Mouse (Mus musculus) heart, embryonic 13.5 days (tissue): ENCODE data around the gene Hoxa13. TPM values are rescaled to one million over a fixed set of nuclear protein-coding genes. Genes with fewer than 3 reads are reported as not detected.

Experiments used
- ATAC-seq: fragments of 200-750 bp; cut with Nextera tagmentation; 2 replicates; pipeline ENCODE4 v1.8.0; 2017; ENCODE audit warnings: moderate TSS enrichment; ENCODE audit not compliant: insufficient number of reproducible peaks, low FRiP score, low TSS enrichment; ENCODE audit errors: extremely low read depth
- H3K27ac ChIP-seq: fragments of 300-500 bp; sonication (generic); replicated peaks from 2 replicates; pipeline ENCODE4 v1.5.1; 2015; ENCODE audit warnings: moderate library complexity, mild to moderate bottlenecking, inconsistent platforms
- H3K27me3 ChIP-seq: fragments of 300-500 bp; sonication (generic); replicated peaks from 2 replicates; pipeline ENCODE4 v1.6.1; 2015; ENCODE audit warnings: mild to moderate bottlenecking, inconsistent platforms
- H3K36me3 ChIP-seq: fragments of 300-500 bp; sonication (generic); 2 replicates; pipeline ENCODE4 v1.6.1; 2015; ENCODE audit warnings: mild to moderate bottlenecking, inconsistent platforms
- H3K4me1 ChIP-seq: fragments of 300-500 bp; sonication (generic); 2 replicates; pipeline ENCODE4 v1.6.1; 2015; ENCODE audit warnings: inconsistent platforms
- H3K4me2 ChIP-seq: fragments of 300-500 bp; sonication (generic); 2 replicates; pipeline ENCODE4 v1.6.1; 2015; ENCODE audit warnings: inconsistent platforms, mild to moderate bottlenecking, moderate library complexity
- H3K4me3 ChIP-seq: fragments of 300-500 bp; sonication (generic); 2 replicates; pipeline ENCODE4 v1.5.1; 2015; ENCODE audit warnings: moderate library complexity, mild to moderate bottlenecking, inconsistent platforms
- H3K9ac ChIP-seq: fragments of 300-500 bp; sonication (generic); 2 replicates; pipeline ENCODE4 v1.6.1; 2015; ENCODE audit warnings: inconsistent platforms, mild to moderate bottlenecking, moderate library complexity
- H3K9me3 ChIP-seq: fragments of 300-500 bp; sonication (generic); 2 replicates; pipeline ENCODE4 v1.6.1; 2016; ENCODE audit warnings: inconsistent platforms
- WGBS: fragments of 180-500 bp; shearing (Covaris S2); methylation state at CpG from one replicate; pipeline ENCODE4 v1.1.7; 2015; ENCODE audit warnings: mixed read lengths; 5-methylcytosine and 5-hydroxymethylcytosine counted together
- polyA plus RNA-seq: library from polyadenylated mRNA; unstranded; fragments of >200 nt; fragmentation: Nextera tagmentation; extraction: Ambion mirVana; gene quantifications from 2 replicates; pipeline ENCODE4 v1.2.1, GENCODE M21; 2015

Gene Hoxa13
- polyA plus RNA-seq, 1 experiment from 2014 or later = not detected

GRCm38 (mm10) chr6:52217895-52218642 lies 42.6 kb downstream of the Hoxa13 start:
- ATAC-seq = no peak
- peak overlapping the region; percentile 62; the same call in 1 of the 2 replicates for H3K4me2 ChIP-seq
- H3K4me1 ChIP-seq = peaks cover 22% of the 10 kb centered on the region
- H3K4me3 ChIP-seq = peak overlapping the region; percentile 43
- H3K27ac ChIP-seq = no peak overlapping the region
- WGBS = 5% methylated on average over 23 of the region's 23 CpGs
- peaks cover 100% of the 10 kb centered on the region for H3K27me3 ChIP-seq
- no peak overlapping the region for H3K9ac ChIP-seq
- H3K36me3 ChIP-seq = no peaks in the 10 kb centered on the region
- no peaks in the 10 kb centered on the region for H3K9me3 ChIP-seq

GRCm38 (mm10) chr6:52217459-52217768 lies 43.3 kb downstream of the Hoxa13 start:
- Histone ChIP-seq H3K9ac (no peak overlapping the region), H3K27me3 (peaks cover 100% of the 10 kb centered on the region), H3K36me3 (no peaks in the 10 kb centered on the region), H3K4me3 (peak overlapping the region; percentile 43), H3K9me3 (no peaks in the 10 kb centered on the region), H3K27ac (no peak overlapping the region), H3K4me1 (peaks cover 28% of the 10 kb centered on the region), H3K4me2 (peak overlapping the region; percentile 62)
- WGBS = under 1% methylated on average over 25 of the region's 25 CpGs
- ATAC-seq = no peak

GRCm38 (mm10) chr6:52216691-52217458 lies 43.8 kb downstream of the Hoxa13 start:
- Histone ChIP-seq H3K27me3 (peaks cover 100% of the 10 kb centered on the region), H3K4me1 (peaks cover 27% of the 10 kb centered on the region), H3K4me3 (peak overlapping the region; percentile 43), H3K9me3 (no peaks in the 10 kb centered on the region), H3K4me2 (peak overlapping the region; percentile 62), H3K36me3 (no peaks in the 10 kb centered on the region), H3K9ac (0 out of 2 replicates have a peak overlapping the region, but pooled peaks have one; percentile 38), H3K27ac (no peak overlapping the region)
- 2% methylated on average over 60 of the region's 60 CpGs for WGBS
- no peak for ATAC-seq

DNA sequence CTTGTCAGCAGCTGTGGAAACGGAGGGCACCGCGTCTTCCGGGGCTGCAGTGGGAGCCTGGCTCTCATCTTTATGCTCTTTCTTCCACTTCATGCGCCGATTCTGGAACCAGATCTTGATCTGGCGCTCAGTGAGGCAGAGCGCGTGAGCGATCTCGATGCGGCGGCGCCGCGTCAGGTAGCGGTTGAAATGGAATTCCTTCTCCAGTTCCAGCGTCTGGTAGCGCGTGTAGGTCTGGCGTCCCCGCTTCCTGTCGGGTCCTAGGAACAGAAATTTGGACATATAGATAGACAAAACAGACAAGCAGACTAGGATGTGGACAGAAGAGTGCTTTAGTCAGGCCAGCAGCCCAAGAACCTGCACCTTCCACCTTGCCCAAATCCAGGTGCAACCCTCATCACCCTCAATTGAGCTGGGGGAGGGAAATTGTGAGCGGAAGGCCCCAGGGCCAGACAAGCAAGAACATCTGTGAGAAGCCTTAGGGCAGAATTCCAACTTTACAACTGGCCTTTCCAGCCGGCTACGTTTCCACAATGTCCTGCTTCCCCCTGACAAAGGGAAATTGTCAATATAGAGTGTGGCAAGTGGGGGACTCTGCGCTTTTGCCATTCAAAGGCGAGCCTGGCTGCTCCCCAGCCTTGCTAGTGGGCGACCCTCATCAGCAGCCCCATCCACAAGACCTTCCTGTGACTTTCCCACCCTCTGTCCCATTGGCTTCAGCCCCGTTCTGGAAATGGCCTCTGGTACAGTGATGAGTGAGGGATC lies 44.7 kb downstream of the Hoxa13 start:
- no peak for ATAC-seq
- H3K36me3 ChIP-seq = no peaks in the 10 kb centered on the region
- peak overlapping the region; percentile 24; the same call in 1 of the 2 replicates for H3K4me2 ChIP-seq
- H3K4me3 ChIP-seq = 0 out of 2 replicates have a peak overlapping the region, but pooled peaks have one; percentile 13
- H3K9me3 ChIP-seq = no peaks in the 10 kb centered on the region
- no peak overlapping the region for H3K9ac ChIP-seq
- peaks cover 27% of the 10 kb centered on the region for H3K4me1 ChIP-seq
- peaks cover 100% of the 10 kb centered on the region for H3K27me3 ChIP-seq
- H3K27ac ChIP-seq = no peak overlapping the region
- WGBS = 3% methylated on average over 30 of the region's 30 CpGs

DNA sequence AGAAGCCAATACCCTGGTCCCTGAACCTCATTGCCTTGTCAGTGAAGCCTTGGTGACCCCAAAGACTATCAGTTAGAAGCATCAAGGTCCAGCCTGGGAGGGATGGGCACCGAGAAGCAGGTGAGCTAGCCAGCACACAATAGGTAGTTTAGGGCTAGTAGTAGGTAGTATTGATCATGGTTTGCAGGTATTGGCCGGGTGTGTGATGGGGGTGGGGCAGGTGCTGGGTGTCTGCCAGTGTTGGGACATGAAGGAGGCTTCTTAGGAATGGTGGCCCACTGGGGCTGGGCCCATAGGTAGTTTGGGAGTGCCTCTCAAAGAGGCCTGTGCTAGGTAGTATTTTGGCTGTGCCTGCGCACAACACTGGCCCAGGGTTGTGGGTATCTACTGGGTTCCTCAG lies 45.6 kb downstream of the Hoxa13 start:
- ATAC-seq = no peak
- H3K4me1 ChIP-seq = peaks cover 27% of the 10 kb centered on the region
- H3K4me2 ChIP-seq = no peak overlapping the region
- H3K36me3 ChIP-seq = no peaks in the 10 kb centered on the region
- H3K27ac ChIP-seq = no peak overlapping the region
- no peaks in the 10 kb centered on the region for H3K9me3 ChIP-seq
- WGBS = 17% methylated on average over 3 of the region's 3 CpGs
- no peak overlapping the region for H3K9ac ChIP-seq
- no peak overlapping the region for H3K4me3 ChIP-seq
- H3K27me3 ChIP-seq = peaks cover 100% of the 10 kb centered on the region

GRCm38 (mm10) chr6:52214271-52214670 lies 46.4 kb downstream of the Hoxa13 start:
- no peak for ATAC-seq
- H3K9ac ChIP-seq = no peak overlapping the region
- H3K27ac ChIP-seq = no peak overlapping the region
- no peak overlapping the region for H3K4me3 ChIP-seq
- 19% methylated on average over 5 of the region's 5 CpGs for whole genome bisulfite sequencing
- H3K4me1 ChIP-seq = peaks cover 27% of the 10 kb centered on the region
- no peaks in the 10 kb centered on the region for H3K9me3 ChIP-seq
- no peaks in the 10 kb centered on the region for H3K36me3 ChIP-seq
- no peak overlapping the region for H3K4me2 ChIP-seq
- H3K27me3 ChIP-seq = peaks cover 100% of the 10 kb centered on the region

- peak within 1 kb of the TSS; percentile 41 for H3K4me3 ChIP-seq
- ATAC-seq = no peak
- no peak within 1 kb of the TSS for H3K27ac ChIP-seq
- WGBS = 2% methylated on average over 38 of the region's 38 CpGs
- H3K9me3 ChIP-seq = no peaks in the 10 kb centered on the region
- H3K36me3 ChIP-seq = no peaks in the 10 kb centered on the region
- H3K27me3 ChIP-seq = peaks cover 100% of the 10 kb centered on the region
- no peak within 1 kb of the TSS for H3K9ac ChIP-seq
- H3K4me2 ChIP-seq = peak within 1 kb of the TSS; percentile 53
- H3K4me1 ChIP-seq = peaks cover 32% of the 10 kb centered on the region
Observed at GRCm38 (mm10) chr6:52213119-52213986, 47.3 kb downstream of the Hoxa13 start, which contains the start of the genes Hoxa3 and Gm28308. Hoxa3 (minus strand) TSS chr6:52213336. Gm28308 (minus strand) TSS chr6:52213339.

GRCm38 (mm10) chr6:52212556-52213118 lies 48.0 kb downstream of the Hoxa13 start:
- no peak overlapping the region for H3K9ac ChIP-seq
- H3K36me3 ChIP-seq = no peaks in the 10 kb centered on the region
- peak overlapping the region; percentile 53 for H3K4me2 ChIP-seq
- 1% methylated on average over 22 of the region's 22 CpGs for WGBS
- no peaks in the 10 kb centered on the region for H3K9me3 ChIP-seq
- no peak for ATAC-seq
- H3K27me3 ChIP-seq = peaks cover 100% of the 10 kb centered on the region
- H3K4me1 ChIP-seq = peaks cover 34% of the 10 kb centered on the region
- peak overlapping the region; percentile 41 for H3K4me3 ChIP-seq
- no peak overlapping the region for H3K27ac ChIP-seq

DNA sequence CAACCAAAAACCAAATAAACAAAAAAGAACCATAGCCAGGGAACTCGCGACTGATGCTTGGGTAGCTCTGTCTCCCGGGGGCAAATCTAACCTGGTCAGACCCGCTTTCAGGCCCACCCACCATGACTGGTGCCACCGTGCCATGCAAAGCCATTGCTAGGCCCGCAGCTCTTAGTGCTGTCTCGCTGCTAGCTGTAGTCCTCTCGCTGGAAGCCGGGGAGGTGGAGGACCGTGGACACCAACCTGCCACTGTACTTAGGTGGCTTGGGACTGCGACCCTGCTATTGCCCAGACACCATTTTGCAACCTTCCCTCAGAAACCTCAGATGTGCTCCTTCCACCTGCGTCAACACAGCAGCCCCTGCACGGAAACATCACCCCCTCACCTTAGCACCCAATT lies 48.7 kb downstream of the Hoxa13 start:
- Histone ChIP-seq H3K4me1 (peaks cover 27% of the 10 kb centered on the region), H3K36me3 (no peaks in the 10 kb centered on the region), H3K4me2 (peak overlapping the region; percentile 53), H3K27ac (no peak overlapping the region), H3K4me3 (peak overlapping the region; percentile 41), H3K9me3 (no peaks in the 10 kb centered on the region), H3K9ac (peak overlapping the region; percentile 34; the same call in 1 of the 2 replicates), H3K27me3 (peaks cover 100% of the 10 kb centered on the region)
- ATAC-seq = no peak
- 3% methylated on average over 13 of the region's 13 CpGs for WGBS
